Mouse (Mus musculus) effector memory CD4-positive, alpha-beta T cell, adult 7 months (primary cell): ENCODE measurements around the gene Gm21977. TPM values are rescaled to one million over a fixed set of nuclear protein-coding genes. Genes with fewer than 3 reads are reported as not detected.

Experiments used
- polyA plus RNA-seq: library from polyadenylated mRNA; unstranded; fragments of 100-300 nt; shearing (Covaris generic); gene quantifications from one replicate; pipeline ENCODE4 v1.2.1, GENCODE M21; 2017

The Gm21977 gene
- 0.41 TPM for polyA plus RNA-seq

DNA sequence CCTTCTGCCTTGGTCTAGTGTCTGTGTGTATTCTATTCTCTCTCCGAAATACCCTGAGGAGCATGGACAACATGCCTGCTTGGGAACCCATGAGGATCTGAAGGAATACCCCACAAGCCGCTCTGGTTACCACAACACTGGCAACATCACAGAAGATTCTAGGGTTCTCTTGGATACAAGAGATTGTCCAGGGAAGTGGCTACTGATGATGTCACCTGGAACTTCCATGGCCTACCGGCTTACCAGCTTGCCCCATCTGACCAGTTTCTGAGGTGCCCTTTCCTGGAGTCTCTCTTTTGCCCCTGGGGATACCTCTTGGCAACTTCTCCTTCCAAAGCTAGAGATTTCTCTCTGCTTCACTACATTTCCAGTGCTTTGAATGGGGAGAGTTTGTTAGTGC lies at the start of gene Gm21977:
Gm21977 (minus strand) TSS at position 101 of the 400 bp plus-strand sequence.

Other genes with a start within 250 kb of the Gm21977 start
- gene Gm3633, start 211.6 kb downstream of the Gm21977 start, polyA plus RNA-seq, result not detected
- not detected for gene Gm10378, start 197.5 kb downstream of the Gm21977 start, polyA plus RNA-seq
- not detected for gene Gm3015, start 84.7 kb downstream of the Gm21977 start, polyA plus RNA-seq
- gene Gm10377, start 55.5 kb downstream of the Gm21977 start, polyA plus RNA-seq, result not detected
- not detected for gene Gm8082, start 140.1 kb upstream of the Gm21977 start, polyA plus RNA-seq
- not detected for gene Gm10376, start 162.2 kb upstream of the Gm21977 start, polyA plus RNA-seq
- not detected for gene Gm8094, start 223.2 kb upstream of the Gm21977 start, polyA plus RNA-seq
- gene Gm8104, start 247.1 kb upstream of the Gm21977 start, polyA plus RNA-seq, result not detected